In genomic region chr5:143441298-143441697, GRCm38 (mm10) we compare ENCODE assay signal across 21 mouse cellular contexts. TPM values are rescaled to one million over a fixed set of nuclear protein-coding genes. Genes with fewer than 3 reads are reported as not detected.
DNase-seq lines count a peak whose midpoint lies in the region; ATAC-seq lines count a peak whose summit lies in the region.
"Had no signal": no experiment of that assay in that cellular context is flagged by ENCODE, and none has a peak within 500 bp of the region (broad histone marks: within the 10 kb centered on the region; RNA-seq: fewer than 3 reads in every experiment).

No protein-coding gene starts in this region.

- H3K4me2 ChIP-seq in intestine, embryonic 15.5 days (replicated peaks) = no peak overlapping the region
- H3K4me2 ChIP-seq in intestine, embryonic 16.5 days (ENCODE audit: low read depth, low read length) = no peak overlapping the region
- H3K4me2 ChIP-seq: forebrain, embryonic 13.5 days; heart, embryonic 13.5 days; hindbrain, embryonic 12.5 days; hindbrain, embryonic 15.5 days had no signal

- H3K9me3 ChIP-seq in intestine, embryonic 15.5 days = no peaks in the 10 kb centered on the region
- no peaks in the 10 kb centered on the region for H3K9me3 ChIP-seq in intestine, embryonic 16.5 days (ENCODE audit: control insufficient read depth, low read length)
- H3K9me3 ChIP-seq in limb, embryonic 10.5 days (replicated peaks) = no peaks in the 10 kb centered on the region
- H3K9me3 ChIP-seq: forebrain, embryonic 10.5 days; forebrain, embryonic 13.5 days; heart, embryonic 10.5 days; heart, embryonic 13.5 days; hindbrain, embryonic 12.5 days; hindbrain, embryonic 15.5 days had no signal

- no peak overlapping the region for H3K9ac ChIP-seq in intestine, embryonic 15.5 days
- H3K9ac ChIP-seq in intestine, embryonic 16.5 days (ENCODE audit: low read depth, low read length) = no peak overlapping the region
- H3K9ac ChIP-seq: forebrain, embryonic 13.5 days; heart, embryonic 13.5 days; hindbrain, embryonic 12.5 days; hindbrain, embryonic 15.5 days had no signal

- peak; percentile 82 for ATAC-seq in intestine, embryonic 15.5 days
- ATAC-seq in intestine, embryonic 16.5 days = peak; percentile 84
- ATAC-seq: CD4-positive, CD25-positive, alpha-beta regulatory T cell, adult 4 months; forebrain, embryonic 13.5 days; forebrain, embryonic 16.5 days had no signal

- intact Hi-C loops in gastrocnemius, postnatal 36 days (cut with DNase I) = no loop called here

- H3K36me3 ChIP-seq in intestine, embryonic 15.5 days = no peaks in the 10 kb centered on the region
- no peaks in the 10 kb centered on the region for H3K36me3 ChIP-seq in intestine, embryonic 16.5 days (ENCODE audit: control insufficient read depth, insufficient read depth, low read length)
- no peaks in the 10 kb centered on the region for H3K36me3 ChIP-seq in limb, embryonic 10.5 days
- H3K36me3 ChIP-seq: forebrain, embryonic 10.5 days; heart, embryonic 10.5 days; heart, embryonic 13.5 days; hindbrain, embryonic 12.5 days; hindbrain, embryonic 15.5 days had no signal

- 59% methylated on average over 3 of the region's 3 CpGs for WGBS in intestine, embryonic 15.5 days
- 66% methylated on average over 3 of the region's 3 CpGs for WGBS in intestine, embryonic 16.5 days
- 84% methylated on average over 3 of the region's 3 CpGs for whole genome bisulfite sequencing in limb, embryonic 10.5 days

- H3K27ac ChIP-seq in intestine, embryonic 15.5 days = no peak overlapping the region
- H3K27ac ChIP-seq in intestine, embryonic 16.5 days (ENCODE audit: low read length) = peak overlapping the region; percentile 2; the same call in 1 of the 2 replicates
- no peak overlapping the region for H3K27ac ChIP-seq in limb, embryonic 10.5 days
- H3K27ac ChIP-seq: forebrain, embryonic 10.5 days; forebrain, embryonic 13.5 days; heart, adult 2 months; heart, embryonic 10.5 days; heart, embryonic 13.5 days; hindbrain, embryonic 12.5 days; hindbrain, embryonic 15.5 days had no signal

- H3K4me3 ChIP-seq in intestine, embryonic 15.5 days (replicated peaks) = no peak overlapping the region
- H3K4me3 ChIP-seq in intestine, embryonic 16.5 days (ENCODE audit: low read length) = no peak overlapping the region
- no peak overlapping the region for H3K4me3 ChIP-seq in limb, embryonic 10.5 days
- H3K4me3 ChIP-seq: forebrain, embryonic 10.5 days; forebrain, embryonic 13.5 days; heart, adult 2 months; heart, embryonic 10.5 days; heart, embryonic 13.5 days; hindbrain, embryonic 12.5 days; hindbrain, embryonic 15.5 days had no signal

- no peaks in the 10 kb centered on the region for H3K27me3 ChIP-seq in intestine, embryonic 15.5 days (replicated peaks)
- no peaks in the 10 kb centered on the region for H3K27me3 ChIP-seq in intestine, embryonic 16.5 days (replicated peaks; ENCODE audit: control insufficient read depth, insufficient read depth, low read length)
- H3K27me3 ChIP-seq in limb, embryonic 10.5 days (ENCODE audit: low read depth, poor library complexity, severe bottlenecking) = no peaks in the 10 kb centered on the region
- H3K27me3 ChIP-seq: forebrain, embryonic 13.5 days; heart, embryonic 13.5 days; hindbrain, embryonic 12.5 days; hindbrain, embryonic 15.5 days had no signal

- DNase-seq in limb, embryonic 10.5 days (ENCODE audit: low spot score) = peak; percentile 27
- no peak for DNase-seq in cerebellum, postnatal 14 days
- DNase-seq in cerebellum, postnatal 10 days = no peak
- no peak for DNase-seq in gastrocnemius, postnatal 36 days
- DNase-seq: adrenal gland, adult 2 months; adrenal gland, postnatal 14 days; cerebellum, adult 11 months; cerebellum, adult 2 months; cerebellum, adult 9-11 months; gastrocnemius, postnatal 10 days; heart, adult 2 months had no signal

- H3K4me1 ChIP-seq in intestine, embryonic 15.5 days (replicated peaks) = no peaks in the 10 kb centered on the region
- peaks cover 4% of the 10 kb centered on the region; the same call in 1 of the 2 replicates for H3K4me1 ChIP-seq in intestine, embryonic 16.5 days (ENCODE audit: control insufficient read depth, insufficient read depth, low read length)
- H3K4me1 ChIP-seq in limb, embryonic 10.5 days = no peaks in the 10 kb centered on the region
- H3K4me1 ChIP-seq: forebrain, embryonic 10.5 days; forebrain, embryonic 13.5 days; heart, embryonic 10.5 days; heart, embryonic 13.5 days; hindbrain, embryonic 12.5 days; hindbrain, embryonic 15.5 days had no signal

RNA-seq across cellular contexts. Expression of gene Daglb, which starts 23.1 kb away (rescaled TPM):
- polyA plus RNA-seq in intestine, embryonic 15.5 days (2015; fragmentation: Nextera tagmentation; extraction: Ambion mirVana) = 11.1 and 13.1 TPM in 2 replicates
- polyA plus RNA-seq in intestine, embryonic 16.5 days (2015; fragmentation: Nextera tagmentation; extraction: Ambion mirVana) = 16.2 and 18.5 TPM in 2 replicates
- 10.5 and 10.6 TPM in 2 replicates for polyA plus RNA-seq in limb, embryonic 10.5 days (2016; fragmentation: Nextera tagmentation; extraction: Ambion mirVana)
- 1 to 10 TPM; 6.9 to 7.3 TPM for total RNA-seq in gastrocnemius, postnatal 36 days (2021)

RNA-seq across cellular contexts. Expression of gene Kdelr2, which starts 37.7 kb away (rescaled TPM):
- polyA plus RNA-seq in intestine, embryonic 15.5 days (2015; fragmentation: Nextera tagmentation; extraction: Ambion mirVana) = 339 and 371 TPM in 2 replicates
- polyA plus RNA-seq in intestine, embryonic 16.5 days (2015; fragmentation: Nextera tagmentation; extraction: Ambion mirVana) = 345 and 360 TPM in 2 replicates
- polyA plus RNA-seq in limb, embryonic 10.5 days (2016; fragmentation: Nextera tagmentation; extraction: Ambion mirVana) = 217 and 246 TPM in 2 replicates
- 10 to 100 TPM; 29.6 to 33.2 TPM for total RNA-seq in gastrocnemius, postnatal 36 days (2021)
